Mouse (Mus musculus): ENCODE results near the gene Commd7. TPM values are rescaled to one million over a fixed set of nuclear protein-coding genes. Genes with fewer than 3 reads are reported as not detected.

The Commd7 gene
- polyA plus RNA-seq, 1 experiment from 2014 or later = 39.9 TPM

DNA sequence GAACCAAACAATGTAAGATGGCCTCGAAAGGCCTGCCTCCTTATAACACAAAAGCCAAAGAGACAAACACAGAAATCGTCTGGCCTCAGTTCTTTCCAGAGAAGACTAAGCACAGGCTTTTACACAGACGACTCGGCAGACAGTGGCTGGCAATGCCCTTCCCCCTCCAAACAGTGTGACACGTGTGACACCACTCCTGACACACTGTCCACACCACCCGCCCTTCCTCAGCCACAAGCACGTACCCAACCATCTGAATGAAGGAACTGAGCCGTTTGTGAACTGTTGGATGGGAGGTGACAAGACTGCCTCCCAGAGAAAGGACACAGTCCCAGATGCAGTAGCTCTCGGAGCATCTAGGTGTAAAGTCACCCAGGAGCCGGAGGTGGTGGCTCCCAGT lies 13.7 kb downstream of the Commd7 start:
- 47% methylated on average over 10 of the region's 10 CpGs for WGBS (ENCODE audit: insufficient replicate concordance)
- no peaks in the 10 kb centered on the region for H3K9me3 ChIP-seq (replicated peaks)
- no peak overlapping the region for H3K27ac ChIP-seq
- peaks cover 56% of the 10 kb centered on the region for H3K36me3 ChIP-seq
- H3K27me3 ChIP-seq = no peaks in the 10 kb centered on the region
- H3K4me3 ChIP-seq (replicated peaks) = no peak overlapping the region
- H3K4me1 ChIP-seq (replicated peaks) = 0 out of 2 replicates have a peak, but pooled peaks cover 5% of the 10 kb centered on the region
- no peak overlapping the region for H3K9ac ChIP-seq
- DNase-seq (no peak), ATAC-seq (ENCODE audit: low read depth) (no peak)
- no peak overlapping the region for H3K4me2 ChIP-seq

DNA sequence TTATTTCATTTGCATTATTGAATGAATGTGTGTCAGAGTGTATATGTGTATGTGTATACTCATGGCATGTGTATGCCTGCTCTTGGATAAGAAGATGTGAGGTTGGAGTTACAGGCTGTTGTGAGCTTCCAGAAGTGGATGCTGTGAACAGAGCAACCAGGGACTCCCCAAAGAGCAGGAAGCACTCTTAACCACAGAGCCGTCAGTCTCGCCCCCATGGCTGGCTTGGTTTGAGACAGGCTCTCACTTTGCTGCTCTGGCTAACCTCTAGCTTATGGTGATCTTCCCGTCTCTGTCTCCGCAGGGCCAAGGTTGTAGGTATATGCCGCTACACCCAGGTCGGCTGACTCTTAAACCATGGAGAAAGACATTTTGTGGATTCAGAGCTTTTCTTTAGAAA lies 14.1 kb downstream of the Commd7 start:
- Histone ChIP-seq H3K4me3 (replicated peaks) (no peak overlapping the region), H3K4me1 (replicated peaks) (0 out of 2 replicates have a peak, but pooled peaks cover 5% of the 10 kb centered on the region), H3K27ac (no peak overlapping the region), H3K9me3 (replicated peaks) (no peaks in the 10 kb centered on the region), H3K36me3 (peaks cover 52% of the 10 kb centered on the region), H3K9ac (no peak overlapping the region), H3K27me3 (no peaks in the 10 kb centered on the region), H3K4me2 (no peak overlapping the region)
- DNase-seq (no peak), ATAC-seq (ENCODE audit: low read depth) (no peak)
- WGBS (ENCODE audit: insufficient replicate concordance) = 62% methylated on average over 6 of the region's 6 CpGs

DNA sequence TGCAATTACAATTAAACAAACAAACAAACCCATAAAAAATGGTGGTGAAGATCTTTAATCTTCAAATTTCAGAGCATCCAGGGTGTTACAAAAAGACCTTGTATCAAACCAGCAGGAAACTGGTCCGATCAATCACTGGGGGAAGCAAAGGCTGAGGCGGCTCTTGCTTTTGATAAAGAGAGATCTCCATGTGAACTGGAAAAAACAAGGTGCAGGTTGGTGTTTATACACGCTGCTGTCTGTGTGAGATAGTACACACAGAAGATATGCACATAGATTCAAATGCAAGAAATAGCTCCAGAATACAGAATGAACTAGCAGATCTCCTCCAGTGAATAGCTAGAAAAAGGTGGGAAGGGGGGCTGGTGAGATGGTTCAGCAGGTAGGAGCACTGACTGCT lies 15.7 kb downstream of the Commd7 start:
- no peak overlapping the region for H3K27ac ChIP-seq
- H3K36me3 ChIP-seq = peaks cover 37% of the 10 kb centered on the region
- H3K9ac ChIP-seq = no peak overlapping the region
- 28% methylated on average over 3 of the region's 3 CpGs for WGBS (ENCODE audit: insufficient replicate concordance)
- ATAC-seq (ENCODE audit: low read depth) (no peak), DNase-seq (no peak)
- no peaks in the 10 kb centered on the region for H3K27me3 ChIP-seq
- H3K4me2 ChIP-seq = no peak overlapping the region
- H3K9me3 ChIP-seq (replicated peaks) = no peaks in the 10 kb centered on the region
- peaks cover 17% of the 10 kb centered on the region for H3K4me1 ChIP-seq (replicated peaks)
- H3K4me3 ChIP-seq (replicated peaks) = no peak overlapping the region

DNA sequence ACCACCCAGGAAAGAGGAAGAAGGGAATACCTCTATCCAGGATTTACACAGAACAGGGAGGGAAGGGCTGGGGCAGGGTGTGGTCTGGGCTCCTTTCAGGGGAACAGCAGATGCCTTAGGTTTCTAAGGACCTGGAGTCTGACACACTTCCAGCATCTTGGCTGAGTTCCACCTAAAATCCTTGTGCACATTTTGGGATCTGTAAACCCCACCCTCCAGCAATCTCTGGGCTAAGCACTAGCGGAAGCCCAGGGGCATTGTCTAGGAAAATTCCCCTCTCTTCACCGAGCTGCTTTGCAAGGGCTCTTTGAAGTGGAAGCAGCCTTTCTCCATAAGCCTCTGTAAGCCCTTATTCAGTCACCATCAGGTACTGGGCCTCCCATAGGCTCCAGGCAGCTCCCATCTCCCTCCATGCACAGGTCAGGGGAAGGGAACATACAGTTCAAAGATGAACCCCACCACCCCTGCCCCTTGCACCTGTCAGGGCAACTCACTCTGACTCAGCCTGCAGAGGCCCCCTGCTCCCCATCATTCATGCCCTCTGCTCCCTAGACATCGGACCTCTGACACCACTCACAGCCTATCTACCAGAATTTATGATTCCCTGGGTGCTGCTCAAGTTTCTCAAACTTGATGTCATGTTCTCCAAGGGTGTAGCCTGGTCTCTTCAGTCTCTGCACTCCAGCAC lies 19.8 kb downstream of the Commd7 start:
- Histone ChIP-seq H3K4me1 (replicated peaks) (peaks cover 58% of the 10 kb centered on the region), H3K4me2 (no peak overlapping the region), H3K36me3 (no peaks in the 10 kb centered on the region), H3K27ac (no peak overlapping the region), H3K4me3 (replicated peaks) (no peak overlapping the region), H3K27me3 (no peaks in the 10 kb centered on the region), H3K9ac (no peak overlapping the region), H3K9me3 (replicated peaks) (no peaks in the 10 kb centered on the region)
- ATAC-seq (ENCODE audit: low read depth) (no peak), DNase-seq (no peak)
- WGBS (ENCODE audit: insufficient replicate concordance) = 64% methylated on average over 3 of the region's 3 CpGs

DNA sequence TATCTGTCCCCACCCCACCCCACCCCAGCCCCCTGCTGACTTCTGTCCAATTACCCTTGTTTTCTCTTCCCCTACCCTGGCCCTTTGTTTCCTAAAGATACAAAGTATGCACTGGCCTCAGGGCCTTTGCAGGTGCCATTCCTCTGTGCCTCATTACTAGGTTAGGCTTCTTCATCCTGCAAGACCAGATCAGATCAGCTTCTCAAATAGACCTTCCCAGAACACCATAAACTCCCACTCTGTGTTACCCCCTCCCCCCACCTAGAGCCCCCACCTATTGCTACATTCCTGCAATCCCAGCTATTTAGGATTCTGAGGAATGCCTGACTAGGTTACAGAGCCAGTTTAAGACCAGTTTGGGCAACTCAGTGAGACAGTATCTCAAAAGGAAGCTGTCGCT lies 20.8 kb downstream of the Commd7 start:
- Histone ChIP-seq H3K4me2 (no peak overlapping the region), H3K27me3 (no peaks in the 10 kb centered on the region), H3K27ac (peak overlapping the region; percentile 95), H3K4me1 (replicated peaks) (peaks cover 63% of the 10 kb centered on the region), H3K4me3 (replicated peaks) (no peak overlapping the region), H3K9ac (no peak overlapping the region), H3K9me3 (replicated peaks) (no peaks in the 10 kb centered on the region), H3K36me3 (no peaks in the 10 kb centered on the region)
- DNase-seq (no peak), ATAC-seq (ENCODE audit: low read depth) (no peak)
- 68% methylated on average over 1 of the region's 1 CpGs for WGBS (ENCODE audit: insufficient replicate concordance)

DNA sequence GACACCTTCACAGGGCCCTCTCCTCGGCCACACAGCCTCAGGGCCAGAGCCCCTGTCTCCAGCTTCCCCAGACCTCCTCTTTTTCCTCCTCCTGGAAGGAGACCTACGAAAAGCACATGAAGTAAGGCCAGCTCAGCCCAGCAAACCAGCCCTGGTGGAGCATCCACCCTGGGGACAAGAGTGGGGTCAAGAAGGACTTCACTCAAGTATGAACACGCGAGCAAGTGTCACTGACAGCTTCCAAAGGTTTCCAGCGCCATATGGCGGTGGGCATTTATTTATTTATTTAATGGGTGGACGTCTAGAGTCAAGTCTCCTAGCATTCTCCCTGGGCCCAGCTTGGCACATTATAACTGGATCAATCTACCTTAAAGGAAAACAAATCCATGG lies 21.3 kb downstream of the Commd7 start:
- 17% methylated on average over 7 of the region's 7 CpGs for WGBS (ENCODE audit: insufficient replicate concordance)
- Histone ChIP-seq H3K4me3 (replicated peaks) (no peak overlapping the region), H3K9ac (peak overlapping the region; percentile 65), H3K27ac (peak overlapping the region; percentile 95), H3K4me1 (replicated peaks) (peaks cover 68% of the 10 kb centered on the region), H3K9me3 (replicated peaks) (no peaks in the 10 kb centered on the region), H3K36me3 (no peaks in the 10 kb centered on the region), H3K4me2 (peak overlapping the region; percentile 45), H3K27me3 (no peaks in the 10 kb centered on the region)
- DNase-seq (no peak), ATAC-seq (ENCODE audit: low read depth) (no peak)

DNA sequence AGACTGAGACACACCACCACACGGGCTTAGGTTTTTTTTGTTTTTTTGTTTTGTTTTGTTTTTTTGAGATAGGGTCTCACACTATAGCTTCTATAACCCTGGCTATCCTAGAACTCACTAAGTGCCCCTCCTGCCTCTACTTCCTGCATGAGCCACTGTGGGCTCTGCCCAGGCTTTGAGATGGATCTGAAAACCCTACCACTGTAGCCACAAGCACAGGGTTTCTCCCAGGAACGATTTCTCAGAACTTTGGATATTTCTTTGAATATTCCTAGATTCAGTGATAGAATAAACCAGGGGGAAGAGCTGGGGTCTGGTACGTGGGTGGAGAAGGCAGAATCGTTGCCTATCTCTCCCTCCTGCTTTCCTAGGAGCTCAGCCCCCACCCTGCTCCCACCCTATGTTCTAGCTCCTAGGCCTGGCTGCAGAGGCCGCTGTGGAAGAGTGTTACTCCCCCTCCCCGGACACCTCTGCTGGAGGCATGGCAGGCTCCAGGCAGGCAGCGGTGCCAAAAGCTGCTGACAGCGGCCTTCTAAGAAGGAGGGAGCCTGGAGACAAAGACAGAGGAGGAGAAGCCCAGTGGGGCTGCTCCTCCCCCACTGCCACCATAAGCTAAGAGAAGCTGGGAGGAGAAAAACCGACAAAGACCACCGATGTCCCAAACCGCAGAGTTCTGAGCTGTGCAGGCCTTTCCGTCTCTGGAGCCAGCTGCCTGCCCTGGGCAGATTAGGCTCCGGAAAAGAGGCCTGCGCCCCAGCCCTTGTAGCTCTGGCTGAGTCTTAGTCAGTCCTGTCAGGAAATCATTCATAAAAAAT lies 21.9 kb downstream of the Commd7 start:
- DNase-seq = peak; percentile 62
- H3K9ac ChIP-seq = peak overlapping the region; percentile 65

DNA sequence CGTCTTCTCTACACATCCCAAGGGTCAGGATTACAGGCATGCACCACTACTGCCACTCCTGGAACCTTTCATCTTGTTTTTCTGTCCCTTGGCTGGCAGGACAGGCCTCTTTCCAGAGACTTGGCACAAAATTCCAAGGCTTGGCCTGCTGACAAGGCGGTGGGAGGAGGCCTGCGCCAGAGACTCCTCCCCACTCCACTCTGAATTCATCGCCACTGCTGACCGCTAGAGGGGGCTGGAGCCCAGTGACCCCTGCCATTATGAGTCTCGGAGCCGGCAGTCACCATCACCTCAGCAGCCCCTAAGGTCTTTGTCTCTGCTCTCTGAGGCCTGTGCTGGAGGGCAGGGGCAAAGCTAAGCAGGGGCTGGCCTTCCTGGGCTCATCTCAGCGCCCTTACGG lies 23.0 kb downstream of the Commd7 start:
- Histone ChIP-seq H3K27ac (peak overlapping the region; percentile 95), H3K9me3 (replicated peaks) (no peaks in the 10 kb centered on the region), H3K9ac (peak overlapping the region; percentile 65; the same call in 1 of the 2 replicates), H3K4me1 (replicated peaks) (peaks cover 73% of the 10 kb centered on the region), H3K4me3 (replicated peaks) (no peak overlapping the region), H3K27me3 (no peaks in the 10 kb centered on the region), H3K4me2 (peak overlapping the region; percentile 29), H3K36me3 (no peaks in the 10 kb centered on the region)
- WGBS (ENCODE audit: insufficient replicate concordance) = 10% methylated on average over 9 of the region's 9 CpGs
- DNase-seq (peak; percentile 74), ATAC-seq (ENCODE audit: low read depth) (peak; percentile 40)

More for the DNA sequence above, 21.9 kb downstream of the Commd7 start:
- H3K4me1 ChIP-seq (replicated peaks) = peaks cover 73% of the 10 kb centered on the region
- peak overlapping the region; percentile 95 for H3K27ac ChIP-seq
- ATAC-seq (ENCODE audit: low read depth) = peak; percentile 55
- no peaks in the 10 kb centered on the region for H3K9me3 ChIP-seq (replicated peaks)
- peak overlapping the region; percentile 45 for H3K4me2 ChIP-seq
- H3K27me3 ChIP-seq = no peaks in the 10 kb centered on the region
- no peaks in the 10 kb centered on the region for H3K36me3 ChIP-seq
- no peak overlapping the region for H3K4me3 ChIP-seq (replicated peaks)
- WGBS (ENCODE audit: insufficient replicate concordance) = 6% methylated on average over 14 of the region's 14 CpGs

DNA sequence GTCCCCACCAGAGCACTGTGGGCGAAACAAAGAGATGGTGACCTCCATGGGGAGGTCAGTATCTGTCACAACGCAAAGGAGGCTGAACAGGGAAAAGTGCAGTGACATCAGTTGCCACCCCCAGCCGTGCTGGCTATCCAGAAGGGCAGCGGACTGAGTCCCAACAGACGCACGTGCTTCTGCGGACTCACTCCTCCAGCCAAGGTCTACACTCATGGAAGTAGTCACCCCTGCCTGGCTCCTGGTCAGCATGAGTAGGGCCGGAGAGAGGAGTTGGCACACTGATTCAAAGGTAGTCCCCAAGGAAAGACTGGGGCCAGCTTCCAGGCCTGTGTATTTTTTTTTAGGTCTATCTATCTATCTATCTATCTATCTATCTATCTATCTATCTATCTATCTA lies 23.5 kb downstream of the Commd7 start:
- H3K4me2 ChIP-seq = peak overlapping the region; percentile 62
- H3K4me3 ChIP-seq (replicated peaks) = no peak overlapping the region
- peaks cover 75% of the 10 kb centered on the region for H3K4me1 ChIP-seq (replicated peaks)
- H3K36me3 ChIP-seq = no peaks in the 10 kb centered on the region
- H3K27me3 ChIP-seq = no peaks in the 10 kb centered on the region
- WGBS (ENCODE audit: insufficient replicate concordance) = 60% methylated on average over 8 of the region's 8 CpGs
- ATAC-seq (ENCODE audit: low read depth) (no peak), DNase-seq (no peak)
- H3K9me3 ChIP-seq (replicated peaks) = no peaks in the 10 kb centered on the region
- peak overlapping the region; percentile 63 for H3K9ac ChIP-seq
- H3K27ac ChIP-seq = peak overlapping the region; percentile 95

DNA sequence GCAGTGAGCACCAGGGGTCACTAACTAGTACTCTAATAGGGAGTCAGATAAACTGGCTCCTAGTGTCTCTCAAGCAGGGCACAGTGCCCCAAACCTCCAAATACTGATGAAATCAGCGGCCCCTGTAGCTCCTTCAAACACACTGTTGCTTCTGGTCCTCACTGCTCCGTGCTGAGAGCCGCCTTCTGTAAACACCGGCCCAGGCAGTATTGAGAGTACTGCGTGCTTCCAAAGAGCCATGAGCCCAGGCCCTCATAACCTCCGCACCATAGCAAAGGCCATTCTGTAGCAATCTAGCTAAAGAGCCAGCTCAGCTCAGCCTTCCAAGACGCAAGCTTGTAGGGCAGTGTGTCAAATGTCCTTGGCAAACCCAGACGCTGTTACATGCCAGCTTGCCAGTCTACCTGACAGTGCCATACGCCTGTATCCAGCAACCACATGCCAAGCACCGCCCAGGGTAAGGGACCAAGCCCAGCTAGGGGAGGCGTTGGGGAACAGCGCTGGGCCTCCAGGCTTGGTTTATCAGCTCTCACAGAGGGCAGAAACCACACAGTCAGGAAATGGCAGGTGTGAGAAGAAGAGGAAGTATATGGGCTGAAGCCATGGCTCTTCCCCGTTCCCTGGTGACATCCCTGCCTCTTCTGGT lies 24.6 kb downstream of the Commd7 start:
- 14% methylated on average over 13 of the region's 13 CpGs for WGBS (ENCODE audit: insufficient replicate concordance)
- H3K4me2 ChIP-seq = peak overlapping the region; percentile 62
- H3K9me3 ChIP-seq (replicated peaks) = no peaks in the 10 kb centered on the region
- peak overlapping the region; percentile 21 for H3K4me3 ChIP-seq (replicated peaks)
- DNase-seq (peak; percentile 51), ATAC-seq (ENCODE audit: low read depth) (peak; percentile 92)
- no peaks in the 10 kb centered on the region for H3K36me3 ChIP-seq
- peaks cover 77% of the 10 kb centered on the region for H3K4me1 ChIP-seq (replicated peaks)
- peak overlapping the region; percentile 63 for H3K9ac ChIP-seq
- H3K27me3 ChIP-seq = no peaks in the 10 kb centered on the region
- H3K27ac ChIP-seq = peak overlapping the region; percentile 95

DNA sequence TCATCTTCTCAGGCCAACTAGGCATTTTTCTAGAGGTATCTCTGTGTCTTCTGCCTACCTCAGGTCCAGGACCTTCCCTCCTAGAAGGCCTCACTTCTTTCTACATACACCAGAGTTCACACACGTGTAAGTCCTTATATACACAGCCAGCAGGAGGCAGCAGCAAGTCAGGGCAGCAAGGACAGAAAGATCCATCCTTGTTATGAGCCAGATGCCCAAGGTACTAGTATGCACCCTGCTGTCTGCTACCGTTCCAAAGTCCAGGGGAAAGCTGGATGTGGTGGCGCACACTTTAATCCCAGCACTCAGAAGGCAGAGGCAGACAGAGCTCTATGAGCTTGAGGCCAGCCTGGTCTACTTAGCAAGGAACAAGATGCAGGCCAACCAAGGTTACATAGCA lies 26.2 kb downstream of the Commd7 start:
- no peaks in the 10 kb centered on the region for H3K27me3 ChIP-seq
- peaks cover 68% of the 10 kb centered on the region for H3K4me1 ChIP-seq (replicated peaks)
- H3K9me3 ChIP-seq (replicated peaks) = no peaks in the 10 kb centered on the region
- DNase-seq (peak; percentile 49), ATAC-seq (ENCODE audit: low read depth) (no peak)
- H3K36me3 ChIP-seq = no peaks in the 10 kb centered on the region
- peak overlapping the region; percentile 95 for H3K27ac ChIP-seq
- no peak overlapping the region for H3K4me3 ChIP-seq (replicated peaks)
- no peak overlapping the region for H3K9ac ChIP-seq
- 67% methylated on average over 3 of the region's 3 CpGs for WGBS (ENCODE audit: insufficient replicate concordance)
- H3K4me2 ChIP-seq = no peak overlapping the region
